In the genomic region with DNA sequence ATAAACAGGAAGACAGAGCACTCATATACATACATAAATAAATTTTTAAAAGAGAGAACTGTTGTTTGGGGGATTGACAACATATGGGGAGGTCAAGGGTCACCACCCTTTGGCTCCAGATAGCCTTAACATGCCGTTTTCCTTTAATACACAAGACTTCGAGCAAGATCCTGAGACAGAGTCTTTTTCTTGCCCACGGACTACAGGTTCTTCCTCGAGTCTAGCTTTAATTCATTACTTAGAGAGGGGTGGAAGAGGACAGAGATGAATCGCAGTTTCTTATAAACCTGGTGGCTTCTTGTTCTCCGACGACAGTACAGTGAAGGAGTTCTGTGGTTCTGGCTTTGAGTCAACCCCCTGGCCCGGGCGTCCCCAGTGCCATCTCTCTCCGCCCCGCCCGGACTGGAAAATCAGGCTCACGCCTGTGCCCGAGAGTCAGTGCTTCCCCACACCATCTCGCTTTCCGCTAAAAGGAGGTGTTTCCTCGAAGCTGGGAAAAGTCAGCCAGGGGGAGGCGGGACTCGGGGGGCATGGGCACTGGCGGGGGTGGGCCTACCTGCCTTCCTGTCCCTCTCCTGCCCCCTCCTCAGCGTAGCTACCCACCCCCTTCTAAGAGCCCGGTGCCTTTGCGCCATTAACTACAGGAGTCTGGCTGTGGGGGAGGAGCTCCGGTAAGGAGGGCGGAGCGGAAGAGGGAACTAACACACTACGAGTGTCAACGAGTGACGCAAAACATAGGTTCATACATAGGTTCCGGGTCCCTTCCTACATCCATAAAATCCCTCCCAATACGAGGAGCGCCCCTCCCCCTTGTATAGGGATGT, we compare ENCODE assay signal across 8 mouse cellular contexts. TPM values are rescaled to one million over a fixed set of nuclear protein-coding genes. Genes with fewer than 3 reads are reported as not detected.
DNase-seq lines count a peak whose midpoint lies in the region; ATAC-seq and TF ChIP-seq lines count a peak whose summit lies in the region.

No protein-coding gene starts in this region.

- peak overlapping the region; percentile 67 for H3K4me2 ChIP-seq in embryonic facial prominence, embryonic 14.5 days (ENCODE audit: low read depth, low read length)
- H3K4me2 ChIP-seq in hindbrain, embryonic 12.5 days (replicated peaks) = peak overlapping the region; percentile 79
- peak overlapping the region; percentile 83 for H3K4me2 ChIP-seq in limb, embryonic 15.5 days
- H3K4me2 ChIP-seq in midbrain, embryonic 16.5 days (ENCODE audit: low read length) = peak overlapping the region; percentile 94

- no peaks in the 10 kb centered on the region for H3K27me3 ChIP-seq in testis, adult 2 months (ENCODE audit: control insufficient read depth, insufficient read depth, low read length)
- H3K27me3 ChIP-seq in embryonic facial prominence, embryonic 14.5 days (replicated peaks; ENCODE audit: control insufficient read depth, insufficient read depth, low read length) = no peaks in the 10 kb centered on the region; the same call in none of the 2 replicates
- peaks cover 46% of the 10 kb centered on the region for H3K27me3 ChIP-seq in hindbrain, embryonic 12.5 days
- 0 out of 2 replicates have a peak, but pooled peaks cover 4% of the 10 kb centered on the region for H3K27me3 ChIP-seq in limb, embryonic 15.5 days
- H3K27me3 ChIP-seq in midbrain, embryonic 16.5 days (ENCODE audit: control insufficient read depth, insufficient read depth, low read depth, low read length) = peaks cover 6% of the 10 kb centered on the region; the same call in 1 of the 2 replicates

- no peak for TF ChIP-seq POLR2A in testis, adult 2 months (IDR thresholded peaks at IDR 0.05; ENCODE audit: control insufficient read depth, low read depth, low read length)

- H3K9me3 ChIP-seq in embryonic facial prominence, embryonic 14.5 days (ENCODE audit: control insufficient read depth, low read length) = no peaks in the 10 kb centered on the region
- H3K9me3 ChIP-seq in hindbrain, embryonic 12.5 days (replicated peaks) = no peaks in the 10 kb centered on the region
- no peaks in the 10 kb centered on the region for H3K9me3 ChIP-seq in limb, embryonic 15.5 days
- H3K9me3 ChIP-seq in midbrain, embryonic 16.5 days (replicated peaks; ENCODE audit: control insufficient read depth, low read length, poor library complexity, severe bottlenecking) = no peaks in the 10 kb centered on the region

- peaks cover 12% of the 10 kb centered on the region for H3K4me1 ChIP-seq in testis, adult 2 months (ENCODE audit: control insufficient read depth, insufficient read depth, low read length)
- 0 out of 2 replicates have a peak, but pooled peaks cover 4% of the 10 kb centered on the region for H3K4me1 ChIP-seq in embryonic facial prominence, embryonic 14.5 days (ENCODE audit: control insufficient read depth, insufficient read depth, low read length)
- H3K4me1 ChIP-seq in hindbrain, embryonic 12.5 days = peaks cover 27% of the 10 kb centered on the region
- peaks cover 10% of the 10 kb centered on the region for H3K4me1 ChIP-seq in limb, embryonic 15.5 days
- H3K4me1 ChIP-seq in midbrain, embryonic 16.5 days (ENCODE audit: control insufficient read depth, insufficient read depth, low read length) = 0 out of 2 replicates have a peak, but pooled peaks cover 2% of the 10 kb centered on the region

- peak; percentile 75 for ATAC-seq in embryonic facial prominence, embryonic 14.5 days (ENCODE audit: low read depth)
- ATAC-seq in hindbrain, embryonic 12.5 days (ENCODE audit: low FRiP score) = 0 out of 2 replicates have a peak, but pooled peaks have one; percentile 41
- peak; percentile 50 for ATAC-seq in limb, embryonic 15.5 days (ENCODE audit: insufficient number of reproducible peaks, low FRiP score, low TSS enrichment, low read depth)
- ATAC-seq in midbrain, embryonic 16.5 days = peak; percentile 58
- no peak for ATAC-seq in cerebellum, adult (ENCODE audit: insufficient number of reproducible peaks, low FRiP score, low TSS enrichment)

- peak overlapping the region; percentile 62 for H3K4me3 ChIP-seq in testis, adult 2 months (ENCODE audit: control insufficient read depth, low read depth, low read length)
- H3K4me3 ChIP-seq in embryonic facial prominence, embryonic 14.5 days (ENCODE audit: low read depth, low read length) = peak overlapping the region; percentile 41
- H3K4me3 ChIP-seq in hindbrain, embryonic 12.5 days = peak overlapping the region; percentile 45
- peak overlapping the region; percentile 47 for H3K4me3 ChIP-seq in limb, embryonic 15.5 days
- peak overlapping the region; percentile 49 for H3K4me3 ChIP-seq in midbrain, embryonic 16.5 days (ENCODE audit: low read depth, low read length)

- no peaks in the 10 kb centered on the region for H3K36me3 ChIP-seq in testis, adult 2 months (ENCODE audit: control insufficient read depth, insufficient read depth, low read length)
- H3K36me3 ChIP-seq in embryonic facial prominence, embryonic 14.5 days (ENCODE audit: control insufficient read depth, insufficient read depth, low read length) = no peaks in the 10 kb centered on the region
- no peaks in the 10 kb centered on the region for H3K36me3 ChIP-seq in hindbrain, embryonic 12.5 days
- no peaks in the 10 kb centered on the region for H3K36me3 ChIP-seq in limb, embryonic 15.5 days
- H3K36me3 ChIP-seq in midbrain, embryonic 16.5 days (ENCODE audit: control insufficient read depth, insufficient read depth, low read length) = no peaks in the 10 kb centered on the region

- TF ChIP-seq CTCF in testis, adult 2 months (IDR thresholded peaks at IDR 0.05; ENCODE audit: control insufficient read depth, insufficient read depth, insufficient replicate concordance, low read depth, low read length) = no peak

- WGBS in embryonic facial prominence, embryonic 14.5 days = 3% methylated on average over 32 of the region's 32 CpGs
- WGBS in hindbrain, embryonic 12.5 days = 4% methylated on average over 32 of the region's 32 CpGs
- 2% methylated on average over 31 of the region's 32 CpGs for WGBS in limb, embryonic 15.5 days
- WGBS in midbrain, embryonic 16.5 days = 3% methylated on average over 31 of the region's 32 CpGs

- H3K27ac ChIP-seq in testis, adult 2 months (ENCODE audit: control insufficient read depth, insufficient read depth, low read depth, low read length) = no peak overlapping the region
- no peak overlapping the region for H3K27ac ChIP-seq in embryonic facial prominence, embryonic 14.5 days (replicated peaks; ENCODE audit: low read depth, low read length)
- H3K27ac ChIP-seq in hindbrain, embryonic 12.5 days = no peak overlapping the region
- H3K27ac ChIP-seq in limb, embryonic 15.5 days = no peak overlapping the region; the same call in 1 of the 2 replicates
- H3K27ac ChIP-seq in midbrain, embryonic 16.5 days (ENCODE audit: low read length) = no peak overlapping the region

- peak overlapping the region; percentile 51 for H3K9ac ChIP-seq in embryonic facial prominence, embryonic 14.5 days (ENCODE audit: low read depth, low read length)
- peak overlapping the region; percentile 56 for H3K9ac ChIP-seq in hindbrain, embryonic 12.5 days
- peak overlapping the region; percentile 33; the same call in 1 of the 2 replicates for H3K9ac ChIP-seq in limb, embryonic 15.5 days
- H3K9ac ChIP-seq in midbrain, embryonic 16.5 days (ENCODE audit: low read depth, low read length) = peak overlapping the region; percentile 64

- no peak for DNase-seq in testis, postnatal 10 days (ENCODE audit: low spot score)
- DNase-seq in embryonic facial prominence, embryonic 14.5 days (ENCODE audit: low spot score) = peak; percentile 77
- DNase-seq in thymus, postnatal 25 days = peak; percentile 74

RNA-seq across cellular contexts. Expression of gene Tbx21, which starts 11.7 kb away (rescaled TPM):
- 0.14 and 0.22 TPM in 2 replicates for polyA plus RNA-seq in testis, adult 2 months (2012; rRNA removed)
- 0.13 and 0.26 TPM in 2 replicates for polyA plus RNA-seq in embryonic facial prominence, embryonic 14.5 days (2014; fragmentation: Nextera tagmentation; extraction: Ambion mirVana)
- 0.10 TPM in 1 of 2 replicates, not detected in the other for polyA plus RNA-seq in hindbrain, embryonic 12.5 days (2016; fragmentation: Nextera tagmentation; extraction: Ambion mirVana)
- polyA plus RNA-seq in limb, embryonic 15.5 days (2015; fragmentation: Nextera tagmentation; extraction: Ambion mirVana) = 0.14 TPM in 1 of 2 replicates, not detected in the other
- polyA plus RNA-seq in midbrain, embryonic 16.5 days (2015; fragmentation: Nextera tagmentation; extraction: Ambion mirVana) = 0.16 TPM in 2 replicates

RNA-seq across cellular contexts. Expression of gene Tbkbp1, which starts 24.4 kb away (rescaled TPM):
- polyA plus RNA-seq in testis, adult 2 months (2012; rRNA removed) = 2.4 and 2.7 TPM in 2 replicates
- polyA plus RNA-seq in embryonic facial prominence, embryonic 14.5 days (2014; fragmentation: Nextera tagmentation; extraction: Ambion mirVana) = 7.6 TPM in 2 replicates
- 10.1 and 10.5 TPM in 2 replicates for polyA plus RNA-seq in hindbrain, embryonic 12.5 days (2016; fragmentation: Nextera tagmentation; extraction: Ambion mirVana)
- 6.8 and 7.8 TPM in 2 replicates for polyA plus RNA-seq in limb, embryonic 15.5 days (2015; fragmentation: Nextera tagmentation; extraction: Ambion mirVana)
- 7.7 and 8.2 TPM in 2 replicates for polyA plus RNA-seq in midbrain, embryonic 16.5 days (2015; fragmentation: Nextera tagmentation; extraction: Ambion mirVana)
